Mouse (Mus musculus) right cerebral cortex, postnatal 36 days (tissue): Measurements from ENCODE around the gene Slco1a5.
"Not testable (repeated sequence)": the region's sequence is repeated elsewhere in the genome, so short reads cannot be mapped to it uniquely, and the experiment has no call there.

Source experiments
- DNase-seq, 2 experiments: peaks; one replicate each; pipeline ENCODE4 v3.0.0; 2022; ENCODE audit warnings: low spot score in 2 of 2, mixed read lengths in 1 of 2

Gene Slco1a5

DNA sequence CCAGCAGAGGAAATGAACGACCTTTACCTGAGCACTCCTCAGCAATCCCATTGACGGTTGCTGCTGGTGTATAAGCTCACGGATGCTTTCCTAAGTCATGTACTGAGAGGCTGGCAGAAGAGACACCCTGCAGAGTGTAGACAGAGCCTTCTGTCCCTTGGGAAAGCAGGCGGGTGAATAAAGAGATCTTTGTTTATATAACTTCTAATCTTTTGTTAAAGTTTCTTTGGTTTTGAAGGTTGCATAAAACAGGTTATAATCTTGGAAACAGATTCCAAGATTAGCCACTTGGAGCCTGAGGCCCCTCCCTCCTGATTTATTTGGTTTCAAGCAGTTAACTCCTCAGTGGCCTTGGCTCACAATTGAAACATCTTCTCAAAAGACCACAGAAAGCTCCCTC lies at the start of gene Slco1a5:
TSS of gene Slco1a5 (minus strand) at position 101 of the 400 bp plus-strand sequence.
- no peak for DNase-seq

DNA sequence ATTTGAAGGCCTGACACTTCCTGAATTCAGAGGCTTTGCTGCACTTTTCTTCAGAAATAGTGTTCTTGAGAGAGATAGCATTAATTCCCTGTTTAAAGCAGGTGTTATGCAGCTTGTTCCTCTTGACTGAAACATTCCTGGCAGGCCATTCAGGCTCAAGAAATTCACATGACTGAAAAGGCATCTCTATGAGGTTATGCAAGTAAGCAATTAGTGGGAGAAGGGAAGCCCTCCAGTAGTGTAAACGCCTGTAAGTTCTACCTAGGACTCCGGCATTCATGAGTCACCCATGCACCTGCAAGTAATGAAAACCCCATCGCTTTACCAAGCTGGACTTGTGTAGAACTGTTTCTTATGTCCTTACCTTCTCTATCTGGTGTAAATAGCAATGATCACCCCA lies 46.8 kb upstream of the Slco1a5 start:
- DNase-seq: no peak

DNA sequence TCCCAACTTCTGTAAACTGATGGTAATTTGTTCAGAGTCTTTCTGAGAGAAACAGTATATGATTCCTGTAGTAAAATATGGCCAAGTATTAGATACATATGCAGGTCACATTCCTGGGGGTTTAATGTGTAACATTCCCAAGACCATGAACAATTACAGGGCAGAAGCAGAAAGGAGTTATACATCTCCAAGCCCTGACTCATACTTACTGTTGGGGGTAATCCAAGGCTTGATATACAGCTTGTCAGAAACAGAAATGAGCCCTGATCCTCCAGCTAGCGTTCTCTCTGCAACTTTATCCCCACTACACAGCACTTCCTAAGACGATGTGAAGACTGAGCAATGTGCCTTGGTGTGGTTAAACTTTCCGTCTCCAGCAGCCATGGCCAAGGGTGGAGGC lies 44.8 kb upstream of the Slco1a5 start:
- no peak for DNase-seq

DNA sequence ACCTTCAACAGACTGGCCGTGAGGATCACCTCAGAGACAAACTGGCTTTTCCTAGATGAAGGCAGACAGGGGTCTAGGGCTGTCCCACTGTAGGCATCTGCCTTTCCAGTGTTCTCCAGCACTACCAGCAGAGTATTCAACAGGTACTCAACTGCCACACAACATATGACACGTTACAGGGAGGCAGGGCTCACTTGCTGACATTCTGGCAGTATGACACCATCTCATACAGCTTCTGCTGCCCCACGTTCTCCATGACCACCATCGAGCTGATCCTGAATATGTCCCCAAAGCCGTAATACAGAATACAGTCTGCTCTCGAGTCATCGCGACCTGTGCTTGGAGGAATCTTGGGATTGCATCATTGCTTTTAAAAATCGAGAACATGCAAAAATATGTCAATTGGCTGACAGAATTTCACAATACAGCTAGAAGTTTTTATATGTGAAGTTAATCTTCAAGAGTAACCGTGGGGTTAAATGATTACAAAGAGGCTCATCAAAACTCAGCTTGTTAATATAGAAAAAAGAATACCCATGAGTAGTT lies 43.8 kb upstream of the Slco1a5 start:
- DNase-seq: no peak

DNA sequence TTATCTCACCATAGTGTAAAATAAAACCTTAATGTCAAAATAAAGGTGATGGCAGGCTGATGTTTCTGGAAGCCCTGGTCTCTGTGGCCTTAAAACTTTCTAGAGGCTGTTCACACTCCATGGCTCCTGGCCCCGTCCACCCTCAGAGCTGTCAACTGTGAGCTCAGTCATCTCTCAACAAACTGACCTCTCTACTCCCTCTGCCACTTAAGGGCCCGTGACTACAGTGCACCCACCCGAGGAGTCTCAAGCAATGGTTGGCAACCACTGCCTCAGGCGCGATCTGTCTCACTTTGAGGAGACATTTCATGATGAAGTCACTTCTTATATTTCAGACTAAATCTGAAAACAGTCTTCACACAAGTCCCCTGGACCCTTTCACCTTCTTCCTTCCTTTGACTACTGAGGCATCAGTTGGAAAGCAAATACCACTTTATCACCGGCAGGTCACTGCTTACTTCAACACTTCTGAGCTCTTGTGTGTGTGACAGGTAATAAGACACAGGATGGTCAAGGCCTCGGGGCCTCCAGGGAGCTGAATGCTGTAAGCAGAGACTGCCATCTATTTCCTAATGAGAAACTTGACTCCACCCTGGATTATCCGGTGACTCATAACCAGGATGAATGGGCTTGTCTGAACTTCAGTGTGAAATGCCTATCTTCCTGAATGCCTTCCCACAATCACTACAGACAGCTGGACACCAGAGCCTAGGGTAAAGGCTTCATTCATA lies 43.1 kb upstream of the Slco1a5 start:
- no peak for DNase-seq

DNA sequence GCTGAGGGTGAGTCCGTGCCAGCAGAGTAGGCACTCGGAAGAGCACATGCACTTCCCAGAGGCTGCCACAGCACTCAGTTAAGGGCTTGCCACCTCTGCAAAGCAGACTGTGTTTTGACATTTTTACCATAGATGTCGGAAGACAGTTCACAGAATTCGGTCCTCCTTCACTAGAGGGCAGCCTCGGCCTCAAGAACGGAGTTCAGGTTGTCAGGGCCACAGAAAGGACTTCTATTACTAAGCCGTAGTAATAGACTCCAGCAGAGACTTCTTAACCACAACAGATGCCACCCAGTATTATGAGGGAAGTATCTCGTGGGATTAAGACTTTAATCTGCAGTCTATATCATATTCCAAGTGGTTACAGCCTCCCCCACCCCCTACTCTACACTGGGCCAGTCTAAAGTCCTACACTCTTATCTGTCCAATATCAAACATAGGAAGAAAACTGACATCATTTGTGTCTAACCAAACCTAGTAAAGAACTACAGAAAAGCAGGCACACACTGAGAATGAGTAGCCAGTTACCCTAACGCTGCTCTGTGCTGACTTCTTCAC lies 40.3 kb upstream of the Slco1a5 start:
- DNase-seq: no peak

DNA sequence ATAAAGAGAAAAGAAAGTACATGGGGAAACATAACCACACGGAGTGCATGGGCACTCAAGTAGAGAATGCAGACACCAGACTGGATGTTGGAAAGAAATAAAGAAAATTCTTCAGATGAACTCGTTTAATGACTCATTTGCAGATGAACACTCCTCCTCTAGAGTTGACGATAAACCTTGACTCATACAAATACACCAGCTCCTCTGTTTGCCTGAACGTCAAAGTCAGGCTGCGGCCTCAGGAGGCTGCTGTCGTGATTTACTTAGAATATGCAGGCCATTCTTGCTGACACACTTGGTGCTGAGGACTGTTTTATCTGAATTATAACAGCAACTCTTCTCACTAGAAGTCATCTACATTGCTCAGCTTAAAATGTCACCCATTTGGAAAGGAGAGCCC lies 39.3 kb upstream of the Slco1a5 start:
- no peak for DNase-seq

DNA sequence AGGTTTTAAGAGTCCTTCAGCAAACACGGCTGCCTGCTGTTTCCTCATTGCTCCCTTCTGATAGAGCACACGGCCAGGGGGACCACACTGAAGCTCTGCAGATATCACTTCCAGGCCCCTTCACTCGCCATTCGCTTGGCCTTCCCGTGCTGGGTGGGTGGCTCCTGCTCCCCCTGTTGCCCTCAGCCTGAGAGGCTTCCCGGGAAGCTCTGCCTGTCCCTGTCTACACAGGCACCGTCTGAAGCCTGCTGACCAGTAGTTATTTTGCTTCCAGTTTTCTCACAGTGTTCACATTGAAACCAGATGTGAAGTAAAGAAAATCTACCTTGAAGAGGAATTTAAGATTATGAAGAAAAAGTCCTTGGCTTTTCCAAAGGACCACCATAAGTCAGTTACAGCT lies 34.3 kb upstream of the Slco1a5 start:
- no peak for DNase-seq

GRCm38 (mm10) chr6:142352099-142352498 lies 29.3 kb upstream of the Slco1a5 start:
- DNase-seq: not testable (repeated sequence)

GRCm38 (mm10) chr6:142347431-142348385 lies 24.9 kb upstream of the Slco1a5 start:
- DNase-seq: no peak

DNA sequence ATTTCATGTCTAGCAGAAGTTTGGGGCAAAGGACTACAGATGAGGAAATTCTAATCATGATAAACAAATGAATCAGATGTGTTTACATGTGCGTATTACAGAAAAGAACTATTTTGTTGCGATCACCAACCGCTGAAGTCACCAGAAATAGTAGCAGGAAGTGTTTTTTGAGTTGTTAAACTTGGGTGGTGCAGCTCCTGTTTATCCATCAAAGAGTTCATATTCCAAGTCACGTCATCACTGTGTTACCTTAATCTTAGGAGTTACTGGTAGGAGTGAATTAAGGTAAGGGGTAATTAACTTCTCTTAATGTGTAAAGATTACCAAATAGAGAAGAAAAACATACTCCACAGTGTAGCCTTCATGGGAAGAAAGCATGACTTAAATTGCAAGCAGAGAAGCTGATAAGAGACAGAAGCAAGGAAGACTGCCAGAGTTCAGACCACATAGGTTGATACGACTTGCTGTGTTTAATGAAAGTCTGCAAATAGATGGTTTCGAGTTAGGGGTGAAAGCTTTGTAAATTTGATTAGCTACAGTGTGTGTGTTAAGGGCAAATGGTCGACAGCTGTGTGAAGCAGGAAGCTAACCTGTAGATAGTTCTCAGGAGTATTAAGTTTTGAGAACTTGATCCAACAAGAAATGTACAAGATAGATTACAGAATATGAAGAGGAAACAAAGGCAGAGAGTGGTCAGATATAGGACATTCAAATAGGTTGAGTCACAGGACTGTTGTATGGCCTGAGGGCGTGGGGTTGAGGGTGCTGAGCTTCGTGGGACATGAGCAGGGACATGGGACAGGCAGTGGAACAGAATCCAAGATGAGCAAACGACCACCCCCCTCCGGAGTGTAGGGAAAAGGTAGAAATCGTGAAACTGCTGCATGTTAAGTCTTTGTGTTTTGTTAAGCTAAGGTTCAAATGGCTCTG lies 23.7 kb upstream of the Slco1a5 start:
- no peak for DNase-seq

DNA sequence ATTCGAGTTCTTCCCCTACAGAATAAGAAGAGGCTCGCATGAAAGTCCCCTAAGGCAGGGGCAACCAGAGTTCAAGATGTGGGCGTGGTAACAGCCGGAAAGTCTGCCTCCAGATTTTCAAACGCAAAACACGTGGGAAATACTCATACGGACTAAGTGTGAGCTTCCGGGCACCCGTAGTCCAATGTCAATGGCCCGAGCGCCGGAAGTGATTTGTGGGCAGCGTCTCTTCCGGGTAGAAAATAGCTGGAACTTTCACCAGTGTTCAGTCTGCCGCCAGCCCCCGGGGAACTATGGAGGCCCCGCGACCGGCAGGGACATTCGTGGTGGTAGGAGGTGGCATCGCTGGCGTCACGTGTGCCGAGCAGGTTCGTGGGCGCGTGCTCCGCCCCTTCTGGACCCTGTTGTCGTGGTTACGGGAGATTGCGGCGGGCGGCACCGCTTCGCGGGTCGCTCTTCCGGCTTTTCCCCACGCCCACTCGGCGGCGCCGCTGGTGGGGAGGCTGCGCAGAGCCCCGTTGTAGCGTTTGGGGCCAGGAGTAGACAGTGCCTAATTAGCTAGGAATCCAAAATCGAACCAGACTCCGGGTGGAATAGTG lies 22.8 kb upstream of the Slco1a5 start, which contains the start of gene Pyroxd1:
TSS of gene Pyroxd1 (plus strand) at position 215 of the 599 bp plus-strand sequence.
- DNase-seq: peak; percentile 86 to 87

- peak in 1 of 2 experiments; percentile 29 for DNase-seq
Observed at GRCm38 (mm10) chr6:142343561-142343960, 20.8 kb upstream of the Slco1a5 start.

- no peak for DNase-seq
Observed at GRCm38 (mm10) chr6:142339576-142339975, 16.8 kb upstream of the Slco1a5 start.

DNA sequence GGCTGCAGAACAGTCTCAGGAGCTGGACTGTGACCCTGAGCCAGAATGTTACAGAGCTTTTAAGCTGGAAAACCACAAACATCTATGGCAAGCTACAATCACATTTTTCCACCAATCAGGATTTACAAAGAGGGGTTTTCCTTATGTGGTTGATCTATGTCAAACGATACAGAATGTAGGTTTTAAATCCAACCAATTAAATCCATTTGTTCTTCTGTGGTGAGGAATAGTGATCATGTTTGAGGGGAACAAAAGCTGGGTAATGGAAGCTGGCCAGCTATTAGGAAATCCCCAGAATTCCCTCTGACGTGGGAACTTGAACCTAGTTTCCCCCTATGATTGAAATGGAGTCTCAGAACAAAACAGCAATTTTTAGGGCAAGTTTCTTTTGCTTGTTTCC lies 16.2 kb upstream of the Slco1a5 start:
- no peak for DNase-seq

- DNase-seq: no peak
Observed at GRCm38 (mm10) chr6:142329201-142329600, 6.4 kb upstream of the Slco1a5 start.

GRCm38 (mm10) chr6:142326598-142326997 lies 3.8 kb upstream of the Slco1a5 start:
- no peak for DNase-seq

DNA sequence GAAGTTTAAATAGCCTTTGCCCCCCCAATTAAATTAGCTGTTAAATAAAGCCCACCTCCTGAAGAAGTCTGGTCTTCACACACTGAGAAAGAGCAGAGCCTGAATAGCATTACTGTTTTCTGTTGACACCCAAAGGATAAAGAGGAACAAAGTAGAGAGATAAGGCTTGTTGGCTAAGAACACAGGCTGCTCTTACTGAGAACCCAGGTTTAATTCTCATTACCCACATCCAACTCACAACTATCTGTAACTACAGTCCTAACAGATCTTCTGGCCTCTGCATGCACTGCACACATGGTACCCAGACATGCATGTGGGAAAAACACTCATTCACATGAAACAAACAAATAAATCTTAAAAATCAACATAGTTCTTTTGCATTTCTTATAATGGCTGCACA lies 5.7 kb downstream of the Slco1a5 start:
- no peak for DNase-seq

GRCm38 (mm10) chr6:142314285-142314684 lies 8.5 kb downstream of the Slco1a5 start:
- no peak for DNase-seq

- DNase-seq: no peak
Observed at GRCm38 (mm10) chr6:142305076-142305475, 17.7 kb downstream of the Slco1a5 start.

- no peak for DNase-seq
Observed at GRCm38 (mm10) chr6:142298098-142298497, 24.7 kb downstream of the Slco1a5 start, which contains the start of gene Iapp. Gene Iapp (plus strand): TSS chr6:142298423.
